Mouse (Mus musculus): ENCODE results near the gene Hrasls5. TPM values are rescaled to one million over a fixed set of nuclear protein-coding genes. Genes with fewer than 3 reads are reported as not detected.

The Hrasls5 gene
- polyA plus RNA-seq, 1 experiment from 2014 or later, result not detected

DNA sequence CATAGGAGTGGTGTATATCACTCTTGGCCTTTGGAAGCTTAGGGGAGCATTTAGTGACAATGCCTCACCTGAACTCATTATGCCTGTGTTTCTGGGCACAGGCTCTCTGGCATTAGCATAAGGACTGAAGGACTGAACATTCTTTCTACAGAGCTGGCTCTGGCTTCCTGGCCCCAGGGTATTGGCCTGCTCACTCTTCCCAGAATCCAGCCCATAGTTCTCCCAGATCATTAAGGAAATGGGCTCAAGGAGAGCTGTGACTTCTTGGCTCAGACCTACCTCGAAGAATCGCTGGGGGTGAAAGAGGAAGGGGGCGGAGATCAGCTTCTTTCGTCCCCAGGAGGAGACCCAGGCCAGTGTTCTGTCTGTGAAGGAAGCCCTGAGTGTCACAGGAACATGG is 13.9 kb upstream of the Hrasls5 start:
- Histone ChIP-seq H3K4me1 (ENCODE audit: control insufficient read depth, insufficient read depth, low read length) (no peaks in the 10 kb centered on the region), H3K27me3 (ENCODE audit: control insufficient read depth, insufficient read depth, low read length) (no peaks in the 10 kb centered on the region), H3K9ac (ENCODE audit: low read depth, low read length) (no peak overlapping the region), H3K36me3 (ENCODE audit: control insufficient read depth, insufficient read depth, low read length) (no peaks in the 10 kb centered on the region), H3K4me2 (no peak overlapping the region), H3K9me3 (replicated peaks; ENCODE audit: control insufficient read depth, low read length) (no peaks in the 10 kb centered on the region), H3K27ac (ENCODE audit: low read depth, low read length) (no peak overlapping the region), H3K4me3 (ENCODE audit: low read depth, low read length) (no peak overlapping the region)
- no peak for ATAC-seq (replicated peaks; ENCODE audit: insufficient number of reproducible peaks, low FRiP score, low TSS enrichment)
- WGBS (ENCODE audit: insufficient replicate concordance), result 55% methylated on average over 4 of the region's 4 CpGs

DNA sequence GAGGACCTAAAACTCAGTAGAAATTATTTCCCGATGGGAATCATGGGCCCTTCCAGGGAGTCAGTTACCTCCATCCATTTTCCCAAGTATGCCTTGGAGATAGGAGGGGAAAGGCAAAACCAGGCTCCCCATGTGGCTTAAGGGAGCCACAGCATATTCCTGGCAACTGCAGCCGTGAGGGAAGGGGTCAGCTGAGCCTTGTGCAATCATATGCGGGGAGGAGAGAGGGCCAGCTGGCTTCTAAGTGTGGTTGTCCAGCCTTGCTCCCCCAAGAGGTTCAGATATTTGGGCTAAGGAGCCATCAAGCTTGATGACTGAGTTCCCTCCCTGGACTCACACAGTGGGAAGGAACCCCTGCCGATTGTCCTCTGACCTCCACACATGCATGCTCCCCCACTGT is 10.8 kb upstream of the Hrasls5 start:
- WGBS (ENCODE audit: insufficient replicate concordance), result 80% methylated on average over 4 of the region's 4 CpGs
- no peak for ATAC-seq (replicated peaks; ENCODE audit: insufficient number of reproducible peaks, low FRiP score, low TSS enrichment)
- Histone ChIP-seq H3K36me3 (ENCODE audit: control insufficient read depth, insufficient read depth, low read length) (no peaks in the 10 kb centered on the region), H3K9me3 (replicated peaks; ENCODE audit: control insufficient read depth, low read length) (no peaks in the 10 kb centered on the region), H3K9ac (ENCODE audit: low read depth, low read length) (no peak overlapping the region), H3K4me3 (ENCODE audit: low read depth, low read length) (no peak overlapping the region), H3K4me1 (ENCODE audit: control insufficient read depth, insufficient read depth, low read length) (peaks cover 6% of the 10 kb centered on the region), H3K4me2 (no peak overlapping the region), H3K27me3 (ENCODE audit: control insufficient read depth, insufficient read depth, low read length) (0 out of 2 replicates have a peak, but pooled peaks cover 2% of the 10 kb centered on the region), H3K27ac (ENCODE audit: low read depth, low read length) (no peak overlapping the region)

DNA sequence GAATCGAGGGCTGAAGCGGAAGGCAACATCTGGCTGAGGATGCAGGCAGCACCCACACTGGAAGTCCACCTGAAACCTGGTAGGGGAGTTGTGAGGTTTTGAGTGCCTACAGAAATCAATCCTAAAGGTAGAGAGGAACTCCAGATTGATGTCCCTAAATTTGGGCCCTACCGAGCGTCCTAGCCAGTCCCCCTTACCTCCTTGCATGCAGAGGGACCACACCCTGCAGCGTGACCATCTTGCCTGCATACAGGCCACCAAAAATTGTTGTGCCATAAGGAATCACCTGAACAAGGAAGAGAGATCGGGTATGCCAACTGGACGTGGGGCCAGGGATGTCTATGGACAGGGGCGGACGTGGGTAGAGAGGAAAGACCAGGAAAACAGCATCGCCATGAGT is 8.2 kb upstream of the Hrasls5 start:
- Histone ChIP-seq H3K4me1 (ENCODE audit: control insufficient read depth, insufficient read depth, low read length) (peaks cover 15% of the 10 kb centered on the region), H3K4me2 (no peak overlapping the region), H3K9ac (ENCODE audit: low read depth, low read length) (no peak overlapping the region), H3K9me3 (replicated peaks; ENCODE audit: control insufficient read depth, low read length) (no peaks in the 10 kb centered on the region), H3K4me3 (ENCODE audit: low read depth, low read length) (no peak overlapping the region), H3K36me3 (ENCODE audit: control insufficient read depth, insufficient read depth, low read length) (no peaks in the 10 kb centered on the region), H3K27me3 (ENCODE audit: control insufficient read depth, insufficient read depth, low read length) (peaks cover 6% of the 10 kb centered on the region; the same call in 1 of the 2 replicates), H3K27ac (ENCODE audit: low read depth, low read length) (no peak overlapping the region)
- WGBS (ENCODE audit: insufficient replicate concordance), result 84% methylated on average over 10 of the region's 10 CpGs
- ATAC-seq (replicated peaks; ENCODE audit: insufficient number of reproducible peaks, low FRiP score, low TSS enrichment), result no peak

DNA sequence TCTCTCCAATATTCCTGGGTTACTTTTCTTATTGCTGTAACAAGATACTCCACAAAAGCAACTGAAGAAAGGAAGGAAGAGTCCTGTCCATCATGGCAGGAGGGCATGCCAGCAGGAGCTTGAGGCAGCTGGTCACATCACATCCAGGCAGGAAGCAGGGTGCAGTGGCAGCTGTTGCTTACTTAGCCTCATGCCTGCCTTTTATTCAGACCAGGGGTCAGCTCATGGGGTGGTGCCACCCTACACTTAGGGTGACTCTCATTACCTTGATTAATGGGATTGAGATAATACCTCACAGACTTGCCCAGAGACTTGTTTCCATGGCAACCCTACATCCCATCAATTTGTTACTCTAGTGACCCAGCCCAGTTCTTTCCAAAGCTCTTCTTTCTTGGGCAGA is 7.3 kb upstream of the Hrasls5 start:
- no peaks in the 10 kb centered on the region for H3K9me3 ChIP-seq (replicated peaks; ENCODE audit: control insufficient read depth, low read length)
- H3K4me2 ChIP-seq, result no peak overlapping the region
- no peak overlapping the region for H3K9ac ChIP-seq (ENCODE audit: low read depth, low read length)
- H3K4me1 ChIP-seq (ENCODE audit: control insufficient read depth, insufficient read depth, low read length), result peaks cover 15% of the 10 kb centered on the region
- no peaks in the 10 kb centered on the region for H3K36me3 ChIP-seq (ENCODE audit: control insufficient read depth, insufficient read depth, low read length)
- H3K27me3 ChIP-seq (ENCODE audit: control insufficient read depth, insufficient read depth, low read length), result peaks cover 6% of the 10 kb centered on the region
- no peak overlapping the region for H3K4me3 ChIP-seq (ENCODE audit: low read depth, low read length)
- H3K27ac ChIP-seq (ENCODE audit: low read depth, low read length), result no peak overlapping the region
- ATAC-seq (replicated peaks; ENCODE audit: insufficient number of reproducible peaks, low FRiP score, low TSS enrichment), result no peak

DNA sequence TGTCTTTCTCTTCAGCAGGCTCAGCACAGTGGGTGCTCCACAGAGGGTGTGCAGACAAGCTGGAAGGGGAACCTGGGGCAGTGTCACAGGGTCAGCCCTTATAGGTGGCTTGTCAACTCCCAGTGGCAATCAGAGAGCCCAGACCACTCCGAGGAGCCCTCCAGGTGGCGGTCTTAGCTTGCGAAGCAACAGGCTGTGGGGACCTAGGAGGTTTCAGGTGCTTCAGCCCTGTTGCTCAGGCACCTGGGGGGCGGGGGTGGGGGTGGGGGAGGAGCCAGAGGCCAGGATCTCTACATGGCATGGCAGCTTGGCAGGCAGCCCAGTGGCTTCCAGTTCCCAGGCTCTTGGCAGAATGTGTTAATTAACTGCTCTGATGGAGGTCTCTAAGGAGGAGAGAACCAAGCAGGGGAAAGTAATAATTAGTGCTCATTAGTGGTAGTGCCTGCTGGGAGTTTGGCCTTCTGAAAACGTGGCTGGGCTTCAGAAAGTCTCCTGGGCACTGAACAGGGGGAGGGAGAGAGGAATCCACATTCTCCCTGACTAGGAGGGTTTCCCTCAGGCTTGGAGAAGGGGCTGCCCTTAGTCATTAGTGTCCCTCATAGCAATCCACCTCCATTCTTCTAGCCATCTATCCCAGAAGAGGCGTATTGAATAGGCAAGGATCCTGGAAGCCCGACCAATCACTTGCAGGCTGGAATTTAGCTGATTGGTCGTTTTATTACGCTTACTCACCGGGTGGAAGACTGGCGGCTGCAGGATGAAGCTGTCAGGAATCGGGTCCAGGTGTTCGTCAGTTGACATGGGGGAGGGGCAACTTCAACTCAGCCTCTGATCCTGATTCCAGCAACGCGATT is 6.2 kb upstream of the Hrasls5 start:
- Histone ChIP-seq H3K4me1 (ENCODE audit: control insufficient read depth, insufficient read depth, low read length) (peaks cover 15% of the 10 kb centered on the region), H3K4me2 (peak overlapping the region; percentile 57), H3K36me3 (ENCODE audit: control insufficient read depth, insufficient read depth, low read length) (no peaks in the 10 kb centered on the region), H3K9ac (ENCODE audit: low read depth, low read length) (no peak overlapping the region), H3K9me3 (replicated peaks; ENCODE audit: control insufficient read depth, low read length) (no peaks in the 10 kb centered on the region), H3K27me3 (ENCODE audit: control insufficient read depth, insufficient read depth, low read length) (peaks cover 6% of the 10 kb centered on the region), H3K27ac (ENCODE audit: low read depth, low read length) (no peak overlapping the region), H3K4me3 (ENCODE audit: low read depth, low read length) (peak overlapping the region; percentile 13)
- ATAC-seq (replicated peaks; ENCODE audit: insufficient number of reproducible peaks, low FRiP score, low TSS enrichment), result 0 out of 2 replicates have a peak, but pooled peaks have one; percentile 16
- WGBS (ENCODE audit: insufficient replicate concordance), result 4% methylated on average over 15 of the region's 15 CpGs

DNA sequence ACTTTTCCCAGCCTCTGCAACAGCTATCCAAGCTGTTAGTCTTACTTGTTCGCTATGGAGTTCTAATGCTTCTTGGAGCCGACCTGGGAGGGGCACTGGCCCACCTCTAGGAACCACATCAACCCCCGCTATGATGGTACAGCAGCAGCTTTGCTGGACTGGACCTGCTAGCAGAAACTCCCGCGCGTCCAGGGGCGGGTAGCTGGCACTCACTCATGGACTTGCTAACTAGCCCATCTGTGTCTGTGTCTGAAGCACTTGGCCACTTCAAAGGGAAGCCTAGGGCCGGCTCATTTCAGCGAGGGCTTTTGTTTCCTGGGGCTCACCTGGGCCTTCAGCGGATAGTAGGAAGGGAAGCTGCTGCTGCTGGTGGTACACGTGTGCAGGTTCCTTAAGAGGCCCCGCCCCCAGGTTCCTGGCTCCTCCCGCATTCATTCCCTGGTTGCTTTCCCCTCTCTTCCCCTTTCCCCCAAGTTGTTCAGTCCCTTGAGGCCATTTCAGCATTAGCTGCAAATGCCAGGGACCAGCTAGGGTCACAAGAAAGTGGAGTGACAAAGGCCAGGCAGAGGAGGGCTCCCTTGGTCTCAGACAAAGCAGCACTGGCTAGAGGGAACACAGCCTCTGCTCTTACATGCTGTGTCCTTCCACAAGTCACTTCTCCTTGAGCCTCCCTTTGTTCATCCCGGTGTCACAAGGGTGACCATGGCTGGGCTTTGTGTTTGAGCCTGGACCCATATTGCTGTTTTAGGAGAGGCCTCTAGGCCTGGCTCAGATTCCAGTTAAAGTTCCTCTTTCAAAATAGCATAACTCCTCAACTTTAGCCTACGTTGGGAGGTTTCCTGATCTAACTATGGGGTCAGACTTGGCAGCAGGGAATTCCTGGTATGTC is 5.3 kb upstream of the Hrasls5 start, which contains the start of gene Lgals12:
Gene Lgals12, minus strand, starts transcription at position 393 of the 889 bp plus-strand sequence.
- Histone ChIP-seq H3K27me3 (ENCODE audit: control insufficient read depth, insufficient read depth, low read length) (peaks cover 12% of the 10 kb centered on the region), H3K36me3 (ENCODE audit: control insufficient read depth, insufficient read depth, low read length) (no peaks in the 10 kb centered on the region), H3K4me3 (ENCODE audit: low read depth, low read length) (peak within 1 kb of the TSS; percentile 13), H3K9me3 (replicated peaks; ENCODE audit: control insufficient read depth, low read length) (no peaks in the 10 kb centered on the region), H3K4me2 (peak within 1 kb of the TSS; percentile 57), H3K27ac (ENCODE audit: low read depth, low read length) (no peak within 1 kb of the TSS), H3K9ac (ENCODE audit: low read depth, low read length) (no peak within 1 kb of the TSS), H3K4me1 (ENCODE audit: control insufficient read depth, insufficient read depth, low read length) (peaks cover 15% of the 10 kb centered on the region)
- WGBS (ENCODE audit: insufficient replicate concordance), result 6% methylated on average over 15 of the region's 15 CpGs
- ATAC-seq (replicated peaks; ENCODE audit: insufficient number of reproducible peaks, low FRiP score, low TSS enrichment), result no peak

DNA sequence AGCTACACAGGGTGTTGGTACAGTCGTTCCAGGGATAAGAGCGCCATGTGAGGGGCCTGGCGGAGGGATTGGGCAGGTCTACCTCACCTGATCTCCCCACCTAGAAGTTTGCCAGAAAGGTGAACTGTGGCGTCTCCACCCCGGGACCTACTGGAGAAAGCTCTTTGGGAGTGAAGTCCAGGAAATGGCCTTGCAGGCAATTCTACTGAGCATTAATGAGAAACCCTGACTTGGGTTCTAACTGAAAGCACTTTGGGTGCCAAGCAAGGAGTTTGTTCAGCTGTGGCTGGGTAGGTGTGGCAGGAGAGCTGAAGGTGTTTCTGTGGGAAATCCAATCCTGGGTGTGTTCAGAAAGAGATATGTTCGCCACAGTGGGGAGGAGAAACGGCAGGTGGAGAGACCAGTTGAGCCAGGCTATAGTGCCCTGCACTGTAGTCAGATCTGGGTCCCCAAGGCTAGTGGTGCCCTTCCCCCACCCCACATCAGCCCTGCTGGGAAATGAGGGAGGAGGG is 4.6 kb upstream of the Hrasls5 start:
- ATAC-seq (replicated peaks; ENCODE audit: insufficient number of reproducible peaks, low FRiP score, low TSS enrichment), result no peak
- Histone ChIP-seq H3K4me3 (ENCODE audit: low read depth, low read length) (no peak overlapping the region), H3K9ac (ENCODE audit: low read depth, low read length) (no peak overlapping the region), H3K27me3 (ENCODE audit: control insufficient read depth, insufficient read depth, low read length) (peaks cover 17% of the 10 kb centered on the region), H3K4me2 (no peak overlapping the region), H3K27ac (ENCODE audit: low read depth, low read length) (no peak overlapping the region), H3K36me3 (ENCODE audit: control insufficient read depth, insufficient read depth, low read length) (no peaks in the 10 kb centered on the region), H3K4me1 (ENCODE audit: control insufficient read depth, insufficient read depth, low read length) (peaks cover 15% of the 10 kb centered on the region), H3K9me3 (replicated peaks; ENCODE audit: control insufficient read depth, low read length) (no peaks in the 10 kb centered on the region)
- 68% methylated on average over 7 of the region's 7 CpGs for WGBS (ENCODE audit: insufficient replicate concordance)

DNA sequence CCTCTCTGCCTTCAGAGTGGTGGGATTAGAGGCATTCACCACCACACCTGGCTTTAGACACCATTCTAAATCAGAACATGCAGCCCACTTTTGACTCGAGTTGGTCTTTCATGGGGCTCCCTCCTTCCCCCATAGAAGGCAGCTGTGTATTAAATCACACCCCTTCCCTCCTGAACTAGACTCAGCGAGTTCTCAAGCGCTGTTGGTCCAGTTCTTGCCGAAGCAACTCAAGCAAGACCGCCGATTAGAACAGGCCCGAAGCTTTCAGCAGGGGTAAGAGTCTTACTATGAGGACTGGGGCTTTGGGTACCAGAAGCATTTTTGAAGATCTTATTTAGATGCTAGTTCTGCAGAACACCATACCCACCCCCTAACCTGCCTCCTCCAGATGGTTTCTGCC is 810 bp downstream of the Hrasls5 start:
- Histone ChIP-seq H3K9ac (ENCODE audit: low read depth, low read length) (no peak overlapping the region), H3K4me2 (no peak overlapping the region), H3K27ac (ENCODE audit: low read depth, low read length) (no peak overlapping the region), H3K27me3 (ENCODE audit: control insufficient read depth, insufficient read depth, low read length) (peaks cover 18% of the 10 kb centered on the region), H3K9me3 (replicated peaks; ENCODE audit: control insufficient read depth, low read length) (no peaks in the 10 kb centered on the region), H3K36me3 (ENCODE audit: control insufficient read depth, insufficient read depth, low read length) (no peaks in the 10 kb centered on the region), H3K4me3 (ENCODE audit: low read depth, low read length) (no peak overlapping the region), H3K4me1 (ENCODE audit: control insufficient read depth, insufficient read depth, low read length) (no peaks in the 10 kb centered on the region)
- ATAC-seq (replicated peaks; ENCODE audit: insufficient number of reproducible peaks, low FRiP score, low TSS enrichment), result no peak
- 78% methylated on average over 7 of the region's 7 CpGs for WGBS (ENCODE audit: insufficient replicate concordance)
